16 mouse cellular contexts compared by ENCODE assay signal in the genomic region with DNA sequence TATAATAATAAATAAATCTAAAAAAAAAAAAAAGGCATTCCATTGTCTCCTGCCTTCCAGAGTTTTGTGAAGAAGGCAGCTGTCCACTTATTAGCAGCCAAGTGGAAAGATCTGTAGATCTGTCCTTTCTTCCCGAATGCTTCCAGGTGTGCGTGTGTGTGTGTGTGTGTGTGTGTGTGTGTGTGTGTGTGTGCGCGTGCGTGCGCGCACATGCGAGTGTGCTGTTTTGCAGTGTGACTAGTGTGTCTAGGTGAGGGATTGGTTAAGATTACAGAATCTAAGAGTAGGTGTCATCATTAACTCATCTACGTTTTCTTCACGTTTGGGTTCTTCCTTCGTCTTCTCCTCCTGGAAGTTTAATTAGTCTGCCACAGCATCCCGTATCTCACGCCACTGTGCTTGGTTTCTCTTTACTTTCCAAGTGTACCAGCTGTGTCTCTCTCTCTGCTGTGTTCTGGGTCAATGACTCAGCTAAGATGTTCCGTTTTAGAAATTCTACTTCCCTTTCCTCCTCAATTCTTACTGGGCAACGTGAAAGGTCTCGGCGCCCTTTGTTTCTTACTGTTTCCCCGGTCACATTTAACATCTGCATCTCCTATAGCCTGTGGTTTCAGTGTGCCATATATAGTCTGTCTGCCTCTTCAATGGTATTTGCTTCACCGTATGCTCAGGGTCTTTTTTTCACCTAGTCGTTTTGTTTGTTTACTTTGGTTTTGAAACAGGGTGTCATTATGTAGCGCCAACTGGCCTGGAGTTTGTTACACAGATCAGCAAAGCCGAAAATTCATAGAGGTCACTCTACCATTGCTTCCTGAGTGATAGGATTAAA. TPM values are rescaled to one million over a fixed set of nuclear protein-coding genes. Genes with fewer than 3 reads are reported as not detected.
DNase-seq lines count a peak whose midpoint lies in the region; ATAC-seq and TF ChIP-seq lines count a peak whose summit lies in the region.
"Had no signal": no experiment of that assay in that cellular context is flagged by ENCODE, and none has a peak within 500 bp of the region (broad histone marks: within the 10 kb centered on the region; RNA-seq: fewer than 3 reads in every experiment).

No protein-coding gene starts in this region.

- peak; percentile 28 to 73 for DNase-seq in spleen, adult 2 months (ENCODE audit: low read depth in 1 of 2, low spot score in 2 of 2)
- no peak for DNase-seq in spleen, postnatal 14 days (ENCODE audit: low spot score in 2 of 2)
- peak; percentile 16 for DNase-seq in brain, adult 2 months (ENCODE audit: low read depth, low spot score)
- DNase-seq in thymus, postnatal 25 days: peak; percentile 52
- no peak for DNase-seq in left cerebral cortex, adult 18-20 months (ENCODE audit: low spot score in 2 of 2)
- DNase-seq in adrenal gland, adult 2 months: no peak
- DNase-seq: cerebellum, postnatal 25 days; forebrain, postnatal 0 days; kidney, adult 8-10 months; lung, postnatal 4 days had no signal

- H3K4me3 ChIP-seq in spleen, adult 2 months (ENCODE audit: extremely low read depth, insufficient read depth, insufficient read length): peak overlapping the region; percentile 34
- H3K4me3 ChIP-seq in macrophage (ENCODE audit: inconsistent target): peak overlapping the region; percentile 5; the same call in 1 of the 2 replicates
- H3K4me3 ChIP-seq in forebrain, embryonic 12.5 days (replicated peaks): no peak overlapping the region
- H3K4me3 ChIP-seq: embryonic facial prominence, embryonic 15.5 days; limb, embryonic 12.5 days had no signal

- no peaks in the 10 kb centered on the region for H3K79me2 ChIP-seq in macrophage (ENCODE audit: inconsistent target)

- H3K27ac ChIP-seq in spleen, adult 2 months (ENCODE audit: insufficient read depth, low read length): peak overlapping the region; percentile 91
- H3K27ac ChIP-seq in macrophage: peak overlapping the region; percentile 37
- H3K27ac ChIP-seq in forebrain, embryonic 12.5 days: no peak overlapping the region
- H3K27ac ChIP-seq: embryonic facial prominence, embryonic 15.5 days; limb, embryonic 12.5 days had no signal

- H3K9ac ChIP-seq in forebrain, embryonic 12.5 days: no peak overlapping the region
- H3K9ac ChIP-seq: embryonic facial prominence, embryonic 15.5 days; forebrain, postnatal 0 days; limb, embryonic 12.5 days had no signal

- H3K27me3 ChIP-seq in spleen, adult 2 months (ENCODE audit: control insufficient read depth, insufficient read depth, low read length): no peaks in the 10 kb centered on the region
- peaks cover 14% of the 10 kb centered on the region for H3K27me3 ChIP-seq in forebrain, embryonic 12.5 days
- H3K27me3 ChIP-seq: embryonic facial prominence, embryonic 15.5 days; limb, embryonic 12.5 days had no signal

- 27% methylated on average over 22 of the region's 22 CpGs for WGBS in spleen, adult 2 months
- WGBS in macrophage (ENCODE audit: missing documents): 22% methylated on average over 21 of the region's 22 CpGs
- 92% methylated on average over 22 of the region's 22 CpGs for WGBS in forebrain, embryonic 12.5 days

- H3K9me3 ChIP-seq in forebrain, embryonic 12.5 days: no peaks in the 10 kb centered on the region
- H3K9me3 ChIP-seq: embryonic facial prominence, embryonic 15.5 days; limb, embryonic 12.5 days had no signal

- H3K4me1 ChIP-seq in spleen, adult 2 months (ENCODE audit: control insufficient read depth, insufficient read depth, insufficient read length): peaks cover 39% of the 10 kb centered on the region
- no peaks in the 10 kb centered on the region for H3K4me1 ChIP-seq in forebrain, embryonic 12.5 days

- H3K36me3 ChIP-seq in spleen, adult 2 months (ENCODE audit: control insufficient read depth, insufficient read depth, low read length): peaks cover 1% of the 10 kb centered on the region; the same call in 1 of the 2 replicates
- H3K36me3 ChIP-seq in macrophage (ENCODE audit: inconsistent target): no peaks in the 10 kb centered on the region
- H3K36me3 ChIP-seq in forebrain, embryonic 12.5 days (replicated peaks): no peaks in the 10 kb centered on the region
- H3K36me3 ChIP-seq: embryonic facial prominence, embryonic 15.5 days; limb, embryonic 12.5 days had no signal

- no peak; the same call in 1 of the 2 replicates for TF ChIP-seq POLR2A in spleen, adult 2 months (IDR thresholded peaks at IDR 0.05; ENCODE audit: low read depth, low read length)

- no peak overlapping the region for H3K4me2 ChIP-seq in forebrain, embryonic 12.5 days
- H3K4me2 ChIP-seq: embryonic facial prominence, embryonic 15.5 days; limb, embryonic 12.5 days had no signal

- TF ChIP-seq CTCF in spleen, adult 2 months (IDR thresholded peaks at IDR 0.05; ENCODE audit: extremely low read depth, insufficient read depth, insufficient read length, insufficient replicate concordance): no peak

- ATAC-seq in forebrain, embryonic 12.5 days (ENCODE audit: low FRiP score): no peak
- ATAC-seq: forebrain, postnatal 0 days had no signal

RNA-seq across cellular contexts. Expression of a gene that starts 8.9 kb away (rescaled TPM):
- polyA plus RNA-seq in spleen, adult 2 months (2012; rRNA removed): 27.9 and 29.2 TPM in 2 replicates
- 1 to 10 TPM in 1 of 26 experiments, under 1 TPM in 8, not detected in 17; 0.30 to 2.2 (median 0.60) TPM for total RNA-seq in macrophage (2018; cell fraction: chromatin; rRNA removed)
- under 1 TPM in 16 of 26 experiments, not detected in 10; 0.03 to 0.49 (median 0.19) TPM for total RNA-seq in macrophage (2018; cell fraction: cytosol; rRNA removed)
- total RNA-seq in macrophage (2018; cell fraction: nucleus; rRNA removed): 1 to 10 TPM in 4 of 26 experiments, under 1 TPM in 17, not detected in 5; 0.14 to 1.8 (median 0.58) TPM
- 0.09 to 0.83 TPM (median 0.32 TPM) in 3 replicates for polyA plus RNA-seq in macrophage (2018)
- 1 to 10 TPM; 1.1 to 1.7 TPM for total RNA-seq in left cerebral cortex, adult 18-20 months (2021)
- 0.49 and 0.74 TPM in 2 replicates for polyA plus RNA-seq in forebrain, embryonic 12.5 days (2016; fragmentation: Nextera tagmentation; extraction: Ambion mirVana)
- total RNA-seq in adrenal gland, adult 2 months (2021): not detected
- 0.04 and 0.07 TPM in 2 replicates for polyA plus RNA-seq in adrenal gland, adult 2 months (2012; rRNA removed)

RNA-seq across cellular contexts. Expression of a gene that starts 18.5 kb away (rescaled TPM):
- polyA plus RNA-seq in spleen, adult 2 months (2012; rRNA removed): 0.36 and 0.53 TPM in 2 replicates
- 1 to 10 TPM in 1 of 26 experiments, under 1 TPM in 1, not detected in 24; 0.86 to 1.9 TPM for total RNA-seq in macrophage (2018; cell fraction: chromatin; rRNA removed)
- under 1 TPM in 13 of 26 experiments, not detected in 13; 0.24 to 0.74 (median 0.47) TPM for total RNA-seq in macrophage (2018; cell fraction: cytosol; rRNA removed)
- total RNA-seq in macrophage (2018; cell fraction: nucleus; rRNA removed): under 1 TPM in 2 of 26 experiments, not detected in 24; 0.79 to 0.93 TPM
- polyA plus RNA-seq in macrophage (2018): 0.27 to 0.53 TPM in 2 of 3 replicates, not detected in the other
- total RNA-seq in left cerebral cortex, adult 18-20 months (2021): 1 to 10 TPM; 2.4 to 3.5 TPM
- not detected in 2 replicates for polyA plus RNA-seq in forebrain, embryonic 12.5 days (2016; fragmentation: Nextera tagmentation; extraction: Ambion mirVana)
- total RNA-seq in adrenal gland, adult 2 months (2021): not detected
- not detected in 2 replicates for polyA plus RNA-seq in adrenal gland, adult 2 months (2012; rRNA removed)
- polyA plus RNA-seq: embryonic facial prominence, embryonic 15.5 days; forebrain, postnatal 0 days; gonadal fat pad, adult 2 months; hindbrain, embryonic 11.5 days; limb, embryonic 12.5 days had no signal

Comparison
In these comparisons a context has a peak if more than half of its experiments do, and no peak if none do; other contexts are left out.
1. DNase-seq: peak in spleen, adult 2 months (2 of 2), brain, adult 2 months (single experiment) and thymus, postnatal 25 days (single experiment); none in spleen, postnatal 14 days (0 of 2), left cerebral cortex, adult 18-20 months (0 of 2) and adrenal gland, adult 2 months (single experiment).
2. RNA of a gene that starts 8.9 kb away (polyA plus RNA-seq): 27.9 to 29.2 TPM in spleen, adult 2 months; 0.49 to 0.74 TPM in forebrain, embryonic 12.5 days, 0.09 to 0.83 TPM in macrophage and 0.04 to 0.07 TPM in adrenal gland, adult 2 months; every median in the first group is over 10 times any median in the second.